Mouse (Mus musculus): ENCODE measurements at regions not wholly inside any gene's neighbourhood (a gene's known extent, or its start where the extent isn't known, plus 50 kb on each side); places are given as distances from the start of the nearest gene placed in this dataset.
A peak's percentile ranks its signal among the peaks of the same experiment; 100 is the strongest.
"Not testable (repeated sequence)": the region's sequence is repeated elsewhere in the genome, so short reads cannot be mapped to it uniquely, and the experiment has no call there.

DNA sequence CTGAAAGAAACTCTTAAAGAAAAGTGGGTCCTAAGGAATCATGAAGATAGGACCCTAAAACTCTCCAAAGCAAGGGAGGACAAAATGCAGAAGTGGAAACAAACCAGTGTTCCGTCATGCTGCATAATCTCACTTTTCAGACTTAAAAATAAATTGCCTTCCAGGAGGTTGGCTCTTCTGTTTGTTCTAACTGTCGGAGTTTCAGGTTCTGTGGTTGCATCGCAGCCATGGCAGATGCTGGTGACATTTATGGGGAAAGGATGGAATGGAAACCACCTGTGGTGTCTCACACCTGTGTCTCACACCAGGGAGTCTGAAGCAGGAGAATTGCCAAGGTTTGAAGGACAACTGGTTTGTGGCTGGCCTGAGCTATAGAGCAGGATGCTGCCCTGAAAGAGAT lies 50.9 kb upstream of the Hivep1 start:
- Histone ChIP-seq H3K36me3 (ENCODE audit: control insufficient read depth, insufficient read depth, low read length) (no peaks in the 10 kb centered on the region), H3K9me3 (ENCODE audit: control insufficient read depth, low read length) (no peaks in the 10 kb centered on the region), H3K27ac (replicated peaks; ENCODE audit: low read depth, low read length) (no peak overlapping the region), H3K9ac (replicated peaks; ENCODE audit: low read length) (no peak overlapping the region), H3K4me2 (ENCODE audit: low read length) (no peak overlapping the region), H3K27me3 (ENCODE audit: control insufficient read depth, insufficient read depth, low read length) (no peaks in the 10 kb centered on the region), H3K4me3 (replicated peaks; ENCODE audit: low read depth, low read length) (no peak overlapping the region), H3K4me1 (ENCODE audit: control insufficient read depth, insufficient read depth, low read length) (no peaks in the 10 kb centered on the region)
- WGBS = 83% methylated on average over 3 of the region's 3 CpGs
- no peak for ATAC-seq (ENCODE audit: low FRiP score, low TSS enrichment)
- no peak for DNase-seq

- DNase-seq = peak; percentile 53
- ATAC-seq (ENCODE audit: low FRiP score, low TSS enrichment) = no peak
- Histone ChIP-seq H3K36me3 (ENCODE audit: control insufficient read depth, insufficient read depth, low read length) (no peaks in the 10 kb centered on the region), H3K27me3 (ENCODE audit: control insufficient read depth, insufficient read depth, low read length) (no peaks in the 10 kb centered on the region), H3K9ac (replicated peaks; ENCODE audit: low read length) (no peak overlapping the region), H3K9me3 (ENCODE audit: control insufficient read depth, low read length) (no peaks in the 10 kb centered on the region), H3K4me1 (ENCODE audit: control insufficient read depth, insufficient read depth, low read length) (no peaks in the 10 kb centered on the region), H3K27ac (replicated peaks; ENCODE audit: low read depth, low read length) (peak overlapping the region; percentile 2; the same call in 1 of the 2 replicates), H3K4me3 (replicated peaks; ENCODE audit: low read depth, low read length) (no peak overlapping the region), H3K4me2 (ENCODE audit: low read length) (no peak overlapping the region)
- WGBS = 59% methylated on average over 9 of the region's 9 CpGs
Observed at GRCm38 (mm10) chr13:41997883-41998282, 53.9 kb upstream of the Hivep1 start.

DNA sequence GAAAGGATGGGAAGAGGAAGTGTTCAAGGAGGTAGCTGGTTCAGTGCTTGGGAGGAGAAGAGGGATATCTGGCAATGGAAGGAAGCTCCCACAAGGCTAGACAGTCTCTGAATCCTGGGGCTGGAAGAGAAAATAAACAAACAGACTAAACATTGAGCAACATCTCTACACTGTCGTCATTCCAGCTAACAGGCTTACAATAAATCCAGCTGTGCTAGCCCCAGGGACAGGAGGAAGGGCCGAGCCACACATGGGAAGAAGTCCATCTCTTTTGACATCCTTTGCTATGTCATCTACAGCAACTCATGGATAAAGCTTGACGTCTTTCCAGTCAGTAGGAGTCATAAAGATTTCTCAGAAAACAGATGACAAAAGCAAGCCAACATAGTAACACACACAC lies 57.7 kb upstream of the Hivep1 start:
- no peaks in the 10 kb centered on the region for H3K36me3 ChIP-seq (ENCODE audit: control insufficient read depth, insufficient read depth, low read length)
- no peaks in the 10 kb centered on the region for H3K27me3 ChIP-seq (ENCODE audit: control insufficient read depth, insufficient read depth, low read length)
- ATAC-seq (ENCODE audit: low FRiP score, low TSS enrichment) (no peak), DNase-seq (no peak)
- WGBS = 67% methylated on average over 3 of the region's 3 CpGs
- H3K27ac ChIP-seq (replicated peaks; ENCODE audit: low read depth, low read length) = no peak overlapping the region
- no peak overlapping the region for H3K4me3 ChIP-seq (replicated peaks; ENCODE audit: low read depth, low read length)
- H3K9ac ChIP-seq (replicated peaks; ENCODE audit: low read length) = no peak overlapping the region
- H3K4me2 ChIP-seq (ENCODE audit: low read length) = no peak overlapping the region
- H3K9me3 ChIP-seq (ENCODE audit: control insufficient read depth, low read length) = no peaks in the 10 kb centered on the region
- H3K4me1 ChIP-seq (ENCODE audit: control insufficient read depth, insufficient read depth, low read length) = no peaks in the 10 kb centered on the region

- DNase-seq (no peak), ATAC-seq (ENCODE audit: low FRiP score, low TSS enrichment) (no peak)
- H3K27ac ChIP-seq (replicated peaks; ENCODE audit: low read depth, low read length) = no peak overlapping the region
- H3K4me3 ChIP-seq (replicated peaks; ENCODE audit: low read depth, low read length) = no peak overlapping the region
- no peak overlapping the region for H3K9ac ChIP-seq (replicated peaks; ENCODE audit: low read length)
- no peaks in the 10 kb centered on the region for H3K4me1 ChIP-seq (ENCODE audit: control insufficient read depth, insufficient read depth, low read length)
- 88% methylated on average over 3 of the region's 3 CpGs for WGBS
- no peak overlapping the region for H3K4me2 ChIP-seq (ENCODE audit: low read length)
- H3K9me3 ChIP-seq (ENCODE audit: control insufficient read depth, low read length) = no peaks in the 10 kb centered on the region
- H3K36me3 ChIP-seq (ENCODE audit: control insufficient read depth, insufficient read depth, low read length) = no peaks in the 10 kb centered on the region
- no peaks in the 10 kb centered on the region for H3K27me3 ChIP-seq (ENCODE audit: control insufficient read depth, insufficient read depth, low read length)
Observed at GRCm38 (mm10) chr13:41975918-41976317, 75.9 kb upstream of the Hivep1 start.

DNA sequence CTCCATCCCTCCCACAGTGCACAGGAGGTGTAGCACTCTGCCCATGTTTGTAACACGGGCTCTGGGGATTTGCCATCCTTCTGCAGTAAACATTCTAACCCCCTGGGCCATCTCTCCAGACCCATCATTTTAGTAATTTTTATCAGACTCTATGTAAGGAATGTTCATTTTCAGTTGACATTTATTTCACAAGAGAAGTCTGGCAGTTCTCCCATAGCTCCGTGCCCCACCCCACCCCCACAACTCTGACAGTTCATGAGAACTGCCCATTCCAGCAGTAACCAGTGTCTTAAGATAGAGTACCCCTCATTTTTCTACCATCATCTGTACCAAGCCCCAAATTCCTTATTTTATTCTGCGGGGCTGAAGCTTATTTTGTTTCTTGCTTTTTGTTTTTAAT lies 88.9 kb upstream of the Hivep1 start:
- Histone ChIP-seq H3K36me3 (ENCODE audit: control insufficient read depth, insufficient read depth, low read length) (no peaks in the 10 kb centered on the region), H3K9ac (replicated peaks; ENCODE audit: low read length) (no peak overlapping the region), H3K27me3 (ENCODE audit: control insufficient read depth, insufficient read depth, low read length) (no peaks in the 10 kb centered on the region), H3K4me1 (ENCODE audit: control insufficient read depth, insufficient read depth, low read length) (no peaks in the 10 kb centered on the region), H3K27ac (replicated peaks; ENCODE audit: low read depth, low read length) (no peak overlapping the region), H3K4me2 (ENCODE audit: low read length) (no peak overlapping the region), H3K9me3 (ENCODE audit: control insufficient read depth, low read length) (no peaks in the 10 kb centered on the region), H3K4me3 (replicated peaks; ENCODE audit: low read depth, low read length) (no peak overlapping the region)
- DNase-seq (no peak), ATAC-seq (ENCODE audit: low FRiP score, low TSS enrichment) (no peak)
- 86% methylated on average over 3 of the region's 3 CpGs for WGBS

GRCm38 (mm10) chr13:41960960-41961359 lies 90.9 kb upstream of the Hivep1 start:
- not testable (repeated sequence) for H3K4me1 ChIP-seq (ENCODE audit: control insufficient read depth, insufficient read depth, low read length); DNase-seq; H3K4me3 ChIP-seq (replicated peaks; ENCODE audit: low read depth, low read length); H3K9ac ChIP-seq (replicated peaks; ENCODE audit: low read length); H3K27me3 ChIP-seq (ENCODE audit: control insufficient read depth, insufficient read depth, low read length); H3K9me3 ChIP-seq (ENCODE audit: control insufficient read depth, low read length); H3K4me2 ChIP-seq (ENCODE audit: low read length); ATAC-seq (ENCODE audit: low FRiP score, low TSS enrichment); H3K36me3 ChIP-seq (ENCODE audit: control insufficient read depth, insufficient read depth, low read length); H3K27ac ChIP-seq (replicated peaks; ENCODE audit: low read depth, low read length)
- WGBS = 89% methylated on average over 3 of the region's 3 CpGs

GRCm38 (mm10) chr13:41957932-41958331 lies 93.9 kb upstream of the Hivep1 start:
- ATAC-seq (ENCODE audit: low FRiP score, low TSS enrichment) = no peak
- no peak overlapping the region for H3K4me3 ChIP-seq (replicated peaks; ENCODE audit: low read depth, low read length)
- H3K4me1 ChIP-seq (ENCODE audit: control insufficient read depth, insufficient read depth, low read length) = no peaks in the 10 kb centered on the region
- 87% methylated on average over 4 of the region's 4 CpGs for WGBS
- H3K4me2 ChIP-seq (ENCODE audit: low read length) = no peak overlapping the region
- no peaks in the 10 kb centered on the region for H3K27me3 ChIP-seq (ENCODE audit: control insufficient read depth, insufficient read depth, low read length)
- no peak for DNase-seq
- no peaks in the 10 kb centered on the region for H3K36me3 ChIP-seq (ENCODE audit: control insufficient read depth, insufficient read depth, low read length)
- H3K27ac ChIP-seq (replicated peaks; ENCODE audit: low read depth, low read length) = no peak overlapping the region
- no peaks in the 10 kb centered on the region for H3K9me3 ChIP-seq (ENCODE audit: control insufficient read depth, low read length)
- no peak overlapping the region for H3K9ac ChIP-seq (replicated peaks; ENCODE audit: low read length)

DNA sequence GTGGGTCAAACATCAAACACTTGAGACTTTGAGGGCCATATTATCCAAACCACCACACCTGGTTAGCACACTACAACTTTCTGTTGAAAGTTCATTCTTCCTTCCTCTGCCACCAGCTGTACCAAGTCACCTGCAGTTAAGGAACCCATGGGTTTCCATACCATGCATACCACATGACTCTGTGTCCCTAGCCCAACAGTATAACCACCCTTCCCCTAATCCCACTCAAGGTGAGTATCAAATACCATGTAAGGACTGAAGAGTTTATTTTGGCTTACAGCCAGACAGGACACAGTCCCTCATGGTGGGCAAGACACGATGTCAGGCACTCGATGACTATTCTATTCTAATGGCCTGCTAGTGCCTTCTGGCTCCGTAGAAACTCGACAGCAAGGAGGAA lies 95.9 kb upstream of the Hivep1 start:
- WGBS = 91% methylated on average over 4 of the region's 4 CpGs
- H3K4me1 ChIP-seq (ENCODE audit: control insufficient read depth, insufficient read depth, low read length) = no peaks in the 10 kb centered on the region

DNA sequence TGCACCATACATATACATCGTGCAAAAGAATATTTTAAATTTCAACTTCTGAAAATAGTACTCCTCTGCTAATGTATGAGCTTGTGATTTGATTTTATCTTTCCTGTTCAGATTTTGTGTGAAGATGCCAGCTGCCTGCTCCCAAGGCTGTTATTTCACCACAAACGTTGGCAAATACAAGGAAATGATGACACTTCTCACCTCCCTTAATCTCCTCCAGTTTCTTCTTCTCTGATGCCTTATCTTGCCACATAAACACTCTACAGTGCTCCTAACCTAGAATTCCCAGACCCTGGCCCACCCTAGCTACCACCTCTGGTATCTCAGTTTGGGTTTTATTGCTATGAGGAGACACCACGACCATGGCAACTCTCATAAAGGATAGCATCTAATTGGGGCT lies 96.6 kb upstream of the Hivep1 start:
- Histone ChIP-seq H3K27me3 (ENCODE audit: control insufficient read depth, insufficient read depth, low read length) (no peaks in the 10 kb centered on the region), H3K4me1 (ENCODE audit: control insufficient read depth, insufficient read depth, low read length) (no peaks in the 10 kb centered on the region), H3K9me3 (ENCODE audit: control insufficient read depth, low read length) (no peaks in the 10 kb centered on the region), H3K4me2 (ENCODE audit: low read length) (no peak overlapping the region), H3K4me3 (replicated peaks; ENCODE audit: low read depth, low read length) (no peak overlapping the region), H3K36me3 (ENCODE audit: control insufficient read depth, insufficient read depth, low read length) (no peaks in the 10 kb centered on the region), H3K9ac (replicated peaks; ENCODE audit: low read length) (no peak overlapping the region), H3K27ac (replicated peaks; ENCODE audit: low read depth, low read length) (no peak overlapping the region)
- no peak for ATAC-seq (ENCODE audit: low FRiP score, low TSS enrichment)
- DNase-seq = no peak
- 85% methylated on average over 3 of the region's 3 CpGs for WGBS

More for the DNA sequence above, 95.9 kb upstream of the Hivep1 start:
- no peak overlapping the region for H3K9ac ChIP-seq (replicated peaks; ENCODE audit: low read length)
- no peak overlapping the region for H3K4me3 ChIP-seq (replicated peaks; ENCODE audit: low read depth, low read length)
- ATAC-seq (ENCODE audit: low FRiP score, low TSS enrichment) = no peak
- H3K27ac ChIP-seq (replicated peaks; ENCODE audit: low read depth, low read length) = no peak overlapping the region
- no peak for DNase-seq
- H3K27me3 ChIP-seq (ENCODE audit: control insufficient read depth, insufficient read depth, low read length) = no peaks in the 10 kb centered on the region
- no peaks in the 10 kb centered on the region for H3K9me3 ChIP-seq (ENCODE audit: control insufficient read depth, low read length)
- no peaks in the 10 kb centered on the region for H3K36me3 ChIP-seq (ENCODE audit: control insufficient read depth, insufficient read depth, low read length)
- no peak overlapping the region for H3K4me2 ChIP-seq (ENCODE audit: low read length)
